ENCODE assay signal across 17 mouse cellular contexts in the genomic region with DNA sequence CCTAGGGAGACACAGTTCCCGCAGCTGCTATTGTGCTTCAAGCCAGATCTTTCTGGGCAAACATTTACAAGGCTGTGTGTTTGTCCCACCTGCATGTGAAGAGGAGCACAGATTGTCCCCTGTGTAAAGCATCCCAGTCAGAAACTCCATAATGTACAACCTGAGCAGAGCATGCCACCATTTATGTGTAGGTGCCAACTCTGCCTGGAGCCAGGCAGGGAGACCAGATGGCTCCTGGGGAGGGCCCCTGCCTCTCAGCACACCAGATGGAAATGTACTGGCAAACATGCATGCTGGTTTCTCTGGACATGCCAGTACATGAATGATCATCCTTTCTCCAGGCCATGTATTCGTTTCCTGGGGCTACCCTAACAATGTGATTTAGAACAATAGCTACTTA.
DNase-seq lines count a peak whose midpoint lies in the region; ATAC-seq and TF ChIP-seq lines count a peak whose summit lies in the region.
"Had no signal": no experiment of that assay in that cellular context is flagged by ENCODE, and none has a peak within 500 bp of the region (broad histone marks: within the 10 kb centered on the region; RNA-seq: fewer than 3 reads in every experiment).

No protein-coding gene starts in this region.

- no peak for TF ChIP-seq CTCF in left cerebral cortex, adult 2 months (IDR thresholded peaks at IDR 0.05)
- no peak for TF ChIP-seq CTCF in cerebellum, adult 2 months (IDR thresholded peaks at IDR 0.05; ENCODE audit: borderline replicate concordance, insufficient read depth, low read depth, low read length)

- intact Hi-C loops in left cerebral cortex, postnatal 4 days (cut with DNase I): loop anchor here (10.0 kb wide), 2 partner anchors 100 to 170 kb away; a partner anchor contains a TSS
- intact Hi-C loops in left cerebral cortex, adult 2 months (cut with DNase I): loop anchor here (2.0 to 5.0 kb wide), 5 partner anchors 77 to 202 kb away; a partner anchor contains a TSS

- no peaks in the 10 kb centered on the region for H3K9me3 ChIP-seq in kidney, embryonic 16.5 days (ENCODE audit: low read length)
- H3K9me3 ChIP-seq: heart, embryonic 10.5 days; hindbrain, embryonic 15.5 days had no signal

- H3K36me3 ChIP-seq in kidney, embryonic 16.5 days (ENCODE audit: insufficient read depth, low read length): no peaks in the 10 kb centered on the region
- H3K36me3 ChIP-seq: heart, embryonic 10.5 days; hindbrain, embryonic 15.5 days had no signal

- DNase-seq in left cerebral cortex, postnatal 4 days: peak; percentile 3
- DNase-seq in left cerebral cortex, adult 2 months (ENCODE audit: extremely low spot score in 1 of 2, low spot score in 2 of 2): no peak
- peak; percentile 44 to 70 for DNase-seq in cerebellum, adult 2 months
- peak; percentile 31 to 40 for DNase-seq in cerebellum, postnatal 36 days
- peak; percentile 5 to 6 for DNase-seq in right cerebral cortex, postnatal 36 days (ENCODE audit: low spot score in 2 of 2)
- DNase-seq in thymus, postnatal 10 days (ENCODE audit: low spot score in 2 of 2): no peak
- DNase-seq: gastrocnemius, postnatal 36 days; heart, postnatal 14 days; kidney, adult 11 months; kidney, postnatal 25 days; lung, adult 2 months; midbrain, embryonic 14.5 days; thymus, adult 2 months had no signal

- peaks cover 8% of the 10 kb centered on the region; the same call in 1 of the 2 replicates for H3K4me1 ChIP-seq in cerebellum, adult 2 months (ENCODE audit: control insufficient read depth, insufficient read depth, low read length)
- no peaks in the 10 kb centered on the region for H3K4me1 ChIP-seq in kidney, embryonic 16.5 days (ENCODE audit: insufficient read depth, low read length)
- H3K4me1 ChIP-seq: heart, embryonic 10.5 days; hindbrain, embryonic 15.5 days had no signal

- WGBS in cerebellum, adult 2 months: 27% methylated on average over 2 of the region's 2 CpGs
- 79% methylated on average over 2 of the region's 2 CpGs for WGBS in kidney, embryonic 16.5 days

- no peaks in the 10 kb centered on the region for H3K27me3 ChIP-seq in cerebellum, adult 2 months (ENCODE audit: control insufficient read depth, insufficient read depth, low read length)
- H3K27me3 ChIP-seq in kidney, embryonic 16.5 days (ENCODE audit: insufficient read depth, low read length): no peaks in the 10 kb centered on the region
- H3K27me3 ChIP-seq: CH12.LX; hindbrain, embryonic 15.5 days had no signal

- no peak for ATAC-seq in kidney, embryonic 16.5 days (ENCODE audit: low FRiP score, low TSS enrichment)

- H3K4me2 ChIP-seq in kidney, embryonic 16.5 days (replicated peaks; ENCODE audit: low read depth, low read length): no peak overlapping the region
- H3K4me2 ChIP-seq: hindbrain, embryonic 15.5 days had no signal

- H3K9ac ChIP-seq in kidney, embryonic 16.5 days (replicated peaks; ENCODE audit: low read length): no peak overlapping the region
- H3K9ac ChIP-seq: hindbrain, embryonic 15.5 days had no signal

- H3K4me3 ChIP-seq in left cerebral cortex, adult 2 months: no peak overlapping the region
- no peak overlapping the region for H3K4me3 ChIP-seq in cerebellum, adult 2 months (replicated peaks; ENCODE audit: insufficient read depth, low read depth, low read length)
- no peak overlapping the region for H3K4me3 ChIP-seq in kidney, embryonic 16.5 days (ENCODE audit: low read length)
- H3K4me3 ChIP-seq: heart, embryonic 10.5 days; hindbrain, embryonic 15.5 days had no signal

- no peak overlapping the region; the same call in 1 of the 2 replicates for H3K27ac ChIP-seq in left cerebral cortex, adult 2 months
- H3K27ac ChIP-seq in cerebellum, adult 2 months (ENCODE audit: insufficient read depth, low read length): peak overlapping the region; percentile 38
- no peak overlapping the region for H3K27ac ChIP-seq in kidney, embryonic 16.5 days (ENCODE audit: low read length)
- H3K27ac ChIP-seq: heart, embryonic 10.5 days; hindbrain, embryonic 15.5 days had no signal

- no peak for TF ChIP-seq POLR2A in cerebellum, adult 2 months (IDR thresholded peaks at IDR 0.05; ENCODE audit: borderline replicate concordance, insufficient read depth, low read length)

Comparison
In these comparisons a context has a peak if more than half of its experiments do, and no peak if none do; other contexts are left out.
1. DNase-seq: peak in left cerebral cortex, postnatal 4 days (single experiment), cerebellum, adult 2 months (2 of 2), cerebellum, postnatal 36 days (2 of 2) and right cerebral cortex, postnatal 36 days (2 of 2); none in left cerebral cortex, adult 2 months (0 of 2) and thymus, postnatal 10 days (0 of 2).